Mouse (Mus musculus) cerebellum, adult 9-10 months (tissue): ENCODE data around the gene Ppp4r3b.

Experiments used
- DNase-seq: peaks from one replicate; pipeline ENCODE4 v3.0.0; 2022

The Ppp4r3b gene

GRCm38 (mm10) chr11:29238551-29238950 is 65.9 kb downstream of the Ppp4r3b start:
- DNase-seq: no peak

- no peak for DNase-seq
These were observed 66.7 kb downstream of the Ppp4r3b start for GRCm38 (mm10) chr11:29239353-29239752.

- DNase-seq: no peak
These were observed 69.3 kb downstream of the Ppp4r3b start for GRCm38 (mm10) chr11:29241961-29242360.

GRCm38 (mm10) chr11:29245988-29246387 is 73.3 kb downstream of the Ppp4r3b start:
- no peak for DNase-seq

- peak; percentile 95 for DNase-seq
These were observed 74.4 kb downstream of the Ppp4r3b start, which contains the start of gene Cfap36 for GRCm38 (mm10) chr11:29246883-29247650. Gene Cfap36, minus strand, starts transcription at chr11:29247409.

GRCm38 (mm10) chr11:29247725-29248124 is 75.0 kb downstream of the Ppp4r3b start:
- DNase-seq: no peak

GRCm38 (mm10) chr11:29248386-29248785 is 75.7 kb downstream of the Ppp4r3b start:
- DNase-seq: no peak

- no peak for DNase-seq
These were observed 82.0 kb downstream of the Ppp4r3b start for GRCm38 (mm10) chr11:29254643-29255042.

- peak; percentile 58 for DNase-seq
These were observed 95.1 kb downstream of the Ppp4r3b start for GRCm38 (mm10) chr11:29267824-29268223.
